Mouse (Mus musculus) heart, embryonic 15.5 days (tissue): ENCODE data around the gene Htr2a. TPM values are rescaled to one million over a fixed set of nuclear protein-coding genes. Genes with fewer than 3 reads are reported as not detected.

Experiments
- ATAC-seq: fragments of 200-750 bp; cut with Nextera tagmentation; replicated peaks from 2 replicates; pipeline ENCODE4 v1.8.0; 2017; ENCODE audit warnings: low read depth, moderate TSS enrichment; ENCODE audit not compliant: insufficient number of reproducible peaks, insufficient read depth, low FRiP score
- H3K27ac ChIP-seq: fragments of 300-500 bp; sonication (generic); 2 replicates; pipeline ENCODE4 v1.5.1; 2015; ENCODE audit warnings: mild to moderate bottlenecking, inconsistent platforms
- H3K27me3 ChIP-seq: fragments of 300-500 bp; sonication (generic); 2 replicates; pipeline ENCODE4 v1.6.1; 2015; ENCODE audit warnings: inconsistent platforms
- H3K36me3 ChIP-seq: fragments of 300-500 bp; sonication (generic); 2 replicates; pipeline ENCODE4 v1.6.1; 2015; ENCODE audit warnings: mild to moderate bottlenecking, inconsistent platforms
- H3K4me1 ChIP-seq: fragments of 300-500 bp; sonication (generic); replicated peaks from 2 replicates; pipeline ENCODE4 v1.6.1; 2015; ENCODE audit warnings: inconsistent platforms
- H3K4me2 ChIP-seq: fragments of 300-500 bp; sonication (generic); 2 replicates; pipeline ENCODE4 v1.6.1; 2015; ENCODE audit warnings: inconsistent platforms, mild to moderate bottlenecking, moderate library complexity
- H3K4me3 ChIP-seq: fragments of 300-500 bp; sonication (generic); 2 replicates; pipeline ENCODE4 v1.5.1; 2015; ENCODE audit warnings: mild to moderate bottlenecking, inconsistent platforms
- H3K9ac ChIP-seq: fragments of 300-500 bp; sonication (generic); 2 replicates; pipeline ENCODE4 v1.6.1; 2015; ENCODE audit warnings: mild to moderate bottlenecking, inconsistent platforms
- H3K9me3 ChIP-seq: fragments of 300-500 bp; sonication (generic); replicated peaks from 2 replicates; pipeline ENCODE4 v1.6.1; 2016; ENCODE audit warnings: inconsistent platforms
- WGBS: fragments of 180-500 bp; shearing (Covaris S2); methylation state at CpG from one replicate; pipeline ENCODE4 v1.1.7; 2015; ENCODE audit warnings: mixed read lengths; 5-methylcytosine and 5-hydroxymethylcytosine counted together
- polyA plus RNA-seq: library from polyadenylated mRNA; unstranded; fragments of >200 nt; fragmentation: Nextera tagmentation; extraction: Ambion mirVana; gene quantifications from 2 replicates; pipeline ENCODE4 v1.2.1, GENCODE M21; 2015

The Htr2a gene
- polyA plus RNA-seq, 1 experiment from 2014 or later: 0.77 TPM

- no peak overlapping the region for H3K4me2 ChIP-seq
- H3K4me1 ChIP-seq: peaks cover 15% of the 10 kb centered on the region
- 0 out of 2 replicates have a peak overlapping the region, but pooled peaks have one; percentile 34 for H3K27ac ChIP-seq
- 39% methylated on average over 4 of the region's 4 CpGs for WGBS
- H3K36me3 ChIP-seq: no peaks in the 10 kb centered on the region
- H3K9me3 ChIP-seq: no peaks in the 10 kb centered on the region
- no peak overlapping the region for H3K4me3 ChIP-seq
- H3K27me3 ChIP-seq: no peaks in the 10 kb centered on the region
- H3K9ac ChIP-seq: no peak overlapping the region
- no peak for ATAC-seq
Measured at GRCm38 (mm10) chr14:74651678-74652077, 11.0 kb downstream of the Htr2a start.

- Histone ChIP-seq H3K9ac (no peak overlapping the region), H3K36me3 (no peaks in the 10 kb centered on the region), H3K27ac (peak overlapping the region; percentile 79), H3K4me3 (no peak overlapping the region), H3K4me2 (no peak overlapping the region), H3K9me3 (no peaks in the 10 kb centered on the region), H3K4me1 (peaks cover 19% of the 10 kb centered on the region), H3K27me3 (no peaks in the 10 kb centered on the region)
- 31% methylated on average over 7 of the region's 7 CpGs for WGBS
- peak; percentile 72; the same call in 1 of the 2 replicates for ATAC-seq
Measured at GRCm38 (mm10) chr14:74657227-74657626, 16.6 kb downstream of the Htr2a start.

- Histone ChIP-seq H3K27me3 (no peaks in the 10 kb centered on the region), H3K9me3 (no peaks in the 10 kb centered on the region), H3K4me3 (no peak overlapping the region), H3K9ac (no peak overlapping the region), H3K27ac (peak overlapping the region; percentile 54), H3K36me3 (no peaks in the 10 kb centered on the region), H3K4me2 (no peak overlapping the region), H3K4me1 (peaks cover 17% of the 10 kb centered on the region)
- no peak for ATAC-seq
- WGBS: 59% methylated on average over 8 of the region's 8 CpGs
Measured at GRCm38 (mm10) chr14:74659411-74659841, 18.8 kb downstream of the Htr2a start.

DNA sequence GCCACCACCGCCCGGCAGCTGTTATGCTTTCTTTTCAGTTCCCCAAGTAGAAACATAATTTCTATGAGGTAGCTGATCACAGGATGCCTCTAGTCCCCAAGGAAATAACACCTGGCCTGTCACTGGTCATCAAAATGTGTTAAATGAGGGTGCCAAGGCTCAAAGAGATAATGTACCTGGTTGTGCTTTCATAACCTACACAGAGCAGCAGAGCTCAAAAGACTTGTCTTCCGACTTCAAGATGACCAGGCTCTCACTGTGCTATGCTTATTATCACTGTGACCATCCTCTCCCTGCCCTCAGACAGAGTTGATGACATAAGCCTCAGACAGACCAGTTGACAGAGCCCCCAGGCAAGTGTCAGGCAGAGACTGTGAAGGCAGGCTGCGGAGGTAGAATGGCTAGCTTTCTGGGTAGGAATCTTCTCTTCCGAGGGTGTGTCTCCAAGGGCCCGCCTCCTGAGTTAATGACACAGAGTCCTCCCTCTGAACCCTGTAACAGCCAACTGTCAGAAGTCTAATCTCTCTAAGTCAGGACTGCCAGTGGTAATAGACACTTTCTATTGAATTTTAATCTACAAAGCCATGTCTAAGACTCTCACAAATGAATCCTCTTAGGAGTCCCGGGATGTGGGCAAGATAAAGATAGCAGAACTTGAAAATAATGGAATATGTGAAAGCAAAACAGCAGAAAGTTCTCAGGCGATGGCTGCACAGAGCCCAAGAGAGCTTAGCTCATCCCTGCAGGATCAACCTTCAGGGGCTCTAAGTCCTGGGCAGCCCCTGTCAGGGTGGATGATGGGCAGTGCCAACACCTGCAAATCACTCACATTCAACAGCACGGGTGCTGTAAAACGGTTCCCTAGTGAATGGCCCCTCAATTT lies 31.7 kb downstream of the Htr2a start:
- H3K4me3 ChIP-seq: no peak overlapping the region
- ATAC-seq: no peak
- no peaks in the 10 kb centered on the region for H3K36me3 ChIP-seq

DNA sequence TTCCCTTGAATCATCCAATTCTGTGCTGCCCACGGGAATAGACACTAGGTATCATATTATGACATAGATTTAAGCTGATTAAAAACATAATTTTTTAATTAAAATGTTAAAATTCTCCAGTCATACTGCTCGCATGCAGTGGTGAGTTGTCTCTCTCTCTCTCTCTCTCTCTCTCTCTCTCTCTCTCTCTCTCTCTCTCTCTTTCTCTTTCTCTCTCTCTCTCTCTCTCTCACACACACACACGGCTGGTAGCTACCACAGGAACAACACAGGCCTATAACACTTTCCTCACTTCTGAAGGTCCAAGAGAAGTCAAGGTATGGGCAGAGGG lies 32.3 kb downstream of the Htr2a start:
- Histone ChIP-seq H3K27me3 (no peaks in the 10 kb centered on the region), H3K4me2 (no peak overlapping the region), H3K4me3 (no peak overlapping the region), H3K27ac (no peak overlapping the region), H3K4me1 (peaks cover 13% of the 10 kb centered on the region), H3K9me3 (no peaks in the 10 kb centered on the region), H3K36me3 (no peaks in the 10 kb centered on the region), H3K9ac (no peak overlapping the region)
- ATAC-seq: no peak
- 79% methylated on average over 3 of the region's 3 CpGs for WGBS

More for the DNA sequence above, 31.7 kb downstream of the Htr2a start:
- no peak overlapping the region for H3K27ac ChIP-seq
- H3K4me1 ChIP-seq: peaks cover 7% of the 10 kb centered on the region
- H3K4me2 ChIP-seq: no peak overlapping the region
- no peaks in the 10 kb centered on the region for H3K9me3 ChIP-seq
- H3K27me3 ChIP-seq: no peaks in the 10 kb centered on the region
- no peak overlapping the region for H3K9ac ChIP-seq
- 59% methylated on average over 10 of the region's 10 CpGs for WGBS

GRCm38 (mm10) chr14:74673584-74673983 lies 32.9 kb downstream of the Htr2a start:
- 36% methylated on average over 3 of the region's 3 CpGs for WGBS
- no peaks in the 10 kb centered on the region for H3K9me3 ChIP-seq
- 0 out of 2 replicates have a peak overlapping the region, but pooled peaks have one; percentile 21 for H3K27ac ChIP-seq
- no peak overlapping the region for H3K4me2 ChIP-seq
- H3K9ac ChIP-seq: no peak overlapping the region
- no peaks in the 10 kb centered on the region for H3K36me3 ChIP-seq
- H3K4me1 ChIP-seq: peaks cover 19% of the 10 kb centered on the region
- H3K27me3 ChIP-seq: no peaks in the 10 kb centered on the region
- no peak for ATAC-seq
- no peak overlapping the region for H3K4me3 ChIP-seq

DNA sequence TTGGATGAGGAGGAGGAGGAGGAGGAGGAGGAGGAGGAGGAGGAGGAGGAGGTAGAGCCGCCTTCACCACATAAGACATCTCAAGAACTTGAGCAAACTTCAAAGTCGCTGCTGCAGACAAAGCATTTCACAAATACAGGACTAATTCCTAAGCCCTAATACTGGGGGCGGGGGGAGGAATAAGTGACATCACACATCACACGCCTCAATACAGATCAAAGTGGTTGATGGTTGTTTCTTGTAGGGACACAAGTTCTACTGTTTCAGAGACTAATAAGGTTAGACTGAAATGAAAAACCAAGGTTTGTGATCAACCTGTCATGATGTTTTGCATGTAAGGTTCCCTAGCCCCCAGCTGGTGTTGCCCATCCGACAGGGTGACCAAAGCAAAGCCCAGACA lies 39.2 kb downstream of the Htr2a start:
- peaks cover 16% of the 10 kb centered on the region for H3K4me1 ChIP-seq
- WGBS: 89% methylated on average over 4 of the region's 5 CpGs
- H3K4me2 ChIP-seq: no peak overlapping the region
- H3K27me3 ChIP-seq: no peaks in the 10 kb centered on the region
- no peak for ATAC-seq
- no peaks in the 10 kb centered on the region for H3K36me3 ChIP-seq
- no peak overlapping the region for H3K4me3 ChIP-seq
- H3K9ac ChIP-seq: no peak overlapping the region
- H3K27ac ChIP-seq: no peak overlapping the region
- H3K9me3 ChIP-seq: no peaks in the 10 kb centered on the region

- no peaks in the 10 kb centered on the region for H3K9me3 ChIP-seq
- H3K4me2 ChIP-seq: no peak overlapping the region
- H3K4me3 ChIP-seq: no peak overlapping the region
- H3K9ac ChIP-seq: no peak overlapping the region
- no peak for ATAC-seq
- no peaks in the 10 kb centered on the region for H3K4me1 ChIP-seq
- H3K36me3 ChIP-seq: no peaks in the 10 kb centered on the region
- H3K27me3 ChIP-seq: no peaks in the 10 kb centered on the region
- H3K27ac ChIP-seq: no peak overlapping the region
- 77% methylated on average over 5 of the region's 5 CpGs for WGBS
Measured at GRCm38 (mm10) chr14:74684298-74684978, 43.8 kb downstream of the Htr2a start.

DNA sequence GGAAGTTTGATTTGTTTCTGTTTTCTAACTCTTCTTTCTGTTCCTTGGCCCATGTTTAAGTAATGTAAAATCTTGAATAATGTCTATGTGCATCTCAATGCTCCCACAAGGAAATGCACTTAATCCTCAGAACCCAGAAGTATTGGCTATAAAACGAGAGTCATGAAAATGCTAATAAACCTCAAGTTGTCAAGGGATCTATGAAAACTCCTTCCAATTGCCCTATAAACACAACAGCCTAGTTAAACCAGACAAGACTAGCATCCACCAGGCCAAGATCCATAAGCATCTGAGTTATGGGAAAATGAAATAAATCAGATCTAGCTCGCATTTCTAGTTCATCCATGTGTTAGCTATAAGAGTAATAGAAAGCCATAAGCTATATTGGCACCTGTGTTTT lies 51.3 kb downstream of the Htr2a start:
- H3K27me3 ChIP-seq: no peaks in the 10 kb centered on the region
- no peaks in the 10 kb centered on the region for H3K36me3 ChIP-seq
- H3K9ac ChIP-seq: no peak overlapping the region
- no peak overlapping the region for H3K4me3 ChIP-seq
- no peaks in the 10 kb centered on the region for H3K9me3 ChIP-seq
- H3K4me2 ChIP-seq: no peak overlapping the region
- H3K4me1 ChIP-seq: peaks cover 3% of the 10 kb centered on the region
- ATAC-seq: no peak
- no peak overlapping the region for H3K27ac ChIP-seq
- 91% methylated on average over 2 of the region's 2 CpGs for WGBS

GRCm38 (mm10) chr14:74696766-74697165 lies 56.1 kb downstream of the Htr2a start:
- Histone ChIP-seq H3K9me3 (no peaks in the 10 kb centered on the region), H3K4me3 (no peak overlapping the region), H3K9ac (no peak overlapping the region), H3K27me3 (no peaks in the 10 kb centered on the region), H3K4me1 (no peaks in the 10 kb centered on the region; the same call in 1 of the 2 replicates), H3K36me3 (no peaks in the 10 kb centered on the region), H3K4me2 (no peak overlapping the region), H3K27ac (no peak overlapping the region)
- ATAC-seq: no peak
- 58% methylated on average over 4 of the region's 4 CpGs for WGBS

DNA sequence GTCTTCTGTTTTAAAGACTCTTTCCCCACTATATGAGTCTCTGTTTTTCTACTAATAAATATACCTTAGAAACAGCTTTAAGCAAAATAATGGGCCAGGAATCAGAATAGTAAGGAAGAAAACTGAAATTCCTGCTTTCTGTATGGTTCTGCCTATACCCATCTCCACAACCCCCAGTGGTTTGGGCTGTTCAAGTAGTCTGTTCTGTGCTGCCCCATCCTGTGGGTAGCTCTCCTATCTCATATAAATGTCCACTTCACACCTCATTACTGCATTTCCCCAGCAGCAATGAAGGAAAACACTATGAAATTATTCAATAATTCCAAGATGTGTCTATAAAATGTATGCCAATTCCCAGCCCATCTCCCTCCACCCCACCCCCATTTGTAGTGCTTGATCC lies 56.8 kb downstream of the Htr2a start:
- Histone ChIP-seq H3K27ac (no peak overlapping the region), H3K36me3 (no peaks in the 10 kb centered on the region), H3K9me3 (no peaks in the 10 kb centered on the region), H3K4me2 (no peak overlapping the region), H3K4me3 (no peak overlapping the region), H3K27me3 (no peaks in the 10 kb centered on the region), H3K4me1 (no peaks in the 10 kb centered on the region; the same call in 1 of the 2 replicates), H3K9ac (no peak overlapping the region)
- no peak for ATAC-seq
